Mouse (Mus musculus) kidney, embryonic 16.5 days (tissue): ENCODE measurements at regions not wholly inside any gene's neighbourhood (a gene's known extent, or its start where the extent isn't known, plus 50 kb on each side); places are given as distances from the start of the nearest gene placed in this dataset.

Experiments
- ATAC-seq: fragments of 200-750 bp; cut with Nextera tagmentation; 2 replicates; pipeline ENCODE4 v1.8.0; 2017; ENCODE audit warnings: moderate TSS enrichment; ENCODE audit not compliant: low FRiP score, low TSS enrichment
- H3K27ac ChIP-seq: fragments of 300-500 bp; sonication (generic); 2 replicates; pipeline ENCODE4 v1.5.1; 2014; ENCODE audit warnings: low read length
- H3K27me3 ChIP-seq: fragments of 300-500 bp; sonication (generic); 2 replicates; pipeline ENCODE4 v1.6.1; 2014; ENCODE audit warnings: low read length, control low read depth, mixed read lengths; ENCODE audit not compliant: insufficient read depth
- H3K36me3 ChIP-seq: fragments of 300-500 bp; sonication (generic); 2 replicates; pipeline ENCODE4 v1.6.1; 2014; ENCODE audit warnings: low read length, control low read depth, mixed read lengths; ENCODE audit not compliant: insufficient read depth
- H3K4me1 ChIP-seq: fragments of 300-500 bp; sonication (generic); 2 replicates; pipeline ENCODE4 v1.6.1; 2014; ENCODE audit warnings: low read length, control low read depth, mixed read lengths; ENCODE audit not compliant: insufficient read depth
- H3K4me2 ChIP-seq: fragments of 300-500 bp; sonication (generic); replicated peaks from 2 replicates; pipeline ENCODE4 v1.6.1; 2014; ENCODE audit warnings: low read depth, low read length
- H3K4me3 ChIP-seq: fragments of 300-500 bp; sonication (generic); 2 replicates; pipeline ENCODE4 v1.5.1; 2014; ENCODE audit warnings: mild to moderate bottlenecking, low read length
- H3K9ac ChIP-seq: fragments of 300-500 bp; sonication (generic); replicated peaks from 2 replicates; pipeline ENCODE4 v1.6.1; 2014; ENCODE audit warnings: low read length
- H3K9me3 ChIP-seq: fragments of 300-500 bp; sonication (generic); 2 replicates; pipeline ENCODE4 v1.6.1; 2016; ENCODE audit warnings: low read length, control low read depth
- WGBS: fragments of 180-500 bp; shearing (Covaris S2); extraction: QIAGEN DNeasy Blood & Tissue Kit; methylation state at CpG from one replicate; pipeline ENCODE4 v1.1.7; 2014; 5-methylcytosine and 5-hydroxymethylcytosine counted together

- ATAC-seq: no peak
- no peaks in the 10 kb centered on the region for H3K4me1 ChIP-seq
- H3K27me3 ChIP-seq: no peaks in the 10 kb centered on the region
- H3K9ac ChIP-seq: no peak overlapping the region
- no peaks in the 10 kb centered on the region for H3K9me3 ChIP-seq
- H3K27ac ChIP-seq: no peak overlapping the region
- WGBS: 76% methylated on average over 10 of the region's 10 CpGs
- H3K4me3 ChIP-seq: no peak overlapping the region
- no peak overlapping the region for H3K4me2 ChIP-seq
- no peaks in the 10 kb centered on the region for H3K36me3 ChIP-seq
These were observed 209.5 kb upstream of the Gm4791 start for GRCm38 (mm10) chr9:46789036-46789435.

DNA sequence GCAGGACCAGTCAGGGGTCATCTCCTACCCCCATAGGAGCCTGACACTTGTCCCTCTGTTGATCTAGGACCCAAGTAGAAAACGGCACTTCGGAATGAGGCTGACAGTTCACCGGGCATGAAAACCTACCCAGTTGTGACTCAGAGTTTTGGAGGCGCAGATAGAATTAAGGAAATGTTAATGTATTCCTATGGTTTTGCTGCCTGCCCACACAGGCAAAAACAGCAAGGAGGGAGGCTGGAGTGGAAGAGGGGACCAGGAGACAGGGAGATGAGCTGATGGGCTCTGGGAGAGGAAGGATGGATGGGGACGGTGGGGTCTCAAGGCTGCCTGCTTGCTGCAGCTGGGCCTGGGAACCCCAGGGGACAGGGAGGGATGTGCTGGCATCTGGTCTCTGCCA is 210.1 kb upstream of the Gm4791 start:
- ATAC-seq: no peak
- H3K4me2 ChIP-seq: no peak overlapping the region
- no peaks in the 10 kb centered on the region for H3K36me3 ChIP-seq
- no peaks in the 10 kb centered on the region for H3K27me3 ChIP-seq
- H3K9ac ChIP-seq: no peak overlapping the region
- WGBS: 71% methylated on average over 5 of the region's 5 CpGs
- no peak overlapping the region for H3K27ac ChIP-seq
- no peaks in the 10 kb centered on the region for H3K4me1 ChIP-seq
- H3K4me3 ChIP-seq: no peak overlapping the region
- no peaks in the 10 kb centered on the region for H3K9me3 ChIP-seq

DNA sequence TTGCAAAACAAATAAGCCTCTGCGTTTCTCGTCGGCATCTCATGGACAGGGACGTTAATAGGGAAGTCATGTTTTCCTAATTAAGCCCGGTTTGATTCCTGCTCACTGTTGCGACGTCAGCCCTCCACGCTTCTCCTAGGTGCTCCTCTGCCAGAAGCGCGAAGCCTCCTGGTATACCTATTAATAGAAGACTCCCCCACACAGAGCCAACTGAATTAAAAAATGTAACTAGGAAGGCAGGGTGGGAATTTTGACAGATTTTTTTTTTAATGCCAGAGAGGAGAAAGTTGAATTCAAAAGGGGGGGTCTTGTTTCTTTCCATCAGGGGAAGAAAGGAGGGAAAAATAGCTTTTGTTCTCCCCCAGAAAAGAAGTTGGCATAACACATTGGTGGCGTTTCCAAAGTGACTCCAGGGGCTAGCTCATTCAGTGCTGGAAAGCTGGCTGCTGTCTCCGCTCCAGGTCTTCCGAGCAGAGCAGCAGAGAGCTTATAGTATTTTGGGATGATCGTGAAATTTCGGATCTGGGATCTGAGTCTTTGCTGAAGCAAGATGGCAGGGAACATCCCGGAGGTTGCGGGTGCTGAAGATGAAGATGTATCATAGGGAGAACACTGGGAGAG is 214.1 kb upstream of the Gm4791 start:
- no peaks in the 10 kb centered on the region for H3K36me3 ChIP-seq
- H3K4me2 ChIP-seq: no peak overlapping the region
- no peak overlapping the region for H3K9ac ChIP-seq
- 80% methylated on average over 17 of the region's 17 CpGs for WGBS
- H3K9me3 ChIP-seq: no peaks in the 10 kb centered on the region
- no peak for ATAC-seq
- H3K4me3 ChIP-seq: no peak overlapping the region
- H3K4me1 ChIP-seq: no peaks in the 10 kb centered on the region
- no peaks in the 10 kb centered on the region for H3K27me3 ChIP-seq
- H3K27ac ChIP-seq: no peak overlapping the region

DNA sequence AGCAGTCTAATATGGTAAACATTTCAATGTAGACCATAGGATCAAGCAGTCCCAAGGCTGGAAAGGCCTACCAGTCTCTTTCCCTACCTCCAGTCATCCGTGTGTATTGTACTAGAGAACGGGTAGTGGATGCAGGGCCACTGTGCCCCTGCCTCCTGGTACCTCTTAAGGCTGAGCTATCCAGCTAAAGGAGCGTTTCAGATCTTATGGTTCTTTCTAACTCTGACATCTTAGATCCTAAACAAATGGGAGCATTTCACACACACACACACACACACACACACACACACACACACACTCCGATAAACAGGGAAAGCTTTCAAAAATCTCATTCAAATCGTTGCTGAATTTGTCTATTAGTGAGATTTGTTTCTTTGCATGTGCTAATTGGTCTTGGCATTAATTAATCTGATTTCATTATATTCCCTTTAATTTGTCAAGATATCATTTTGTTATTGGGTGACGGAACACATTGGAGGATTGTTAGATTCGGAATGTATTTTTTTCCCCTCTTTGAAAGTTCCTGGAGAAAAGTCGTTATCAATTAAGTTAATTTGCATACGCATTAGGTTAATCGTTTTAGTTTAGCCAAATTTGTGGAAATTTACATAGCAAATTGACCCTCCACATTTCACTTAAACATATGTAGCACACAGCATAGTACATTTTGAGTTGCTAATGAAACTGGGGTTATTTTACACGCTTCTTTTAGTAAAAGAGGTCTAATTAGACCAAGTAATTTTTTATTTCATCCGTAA is 214.8 kb upstream of the Gm4791 start:
- ATAC-seq: no peak
- H3K27ac ChIP-seq: no peak overlapping the region
- H3K4me3 ChIP-seq: no peak overlapping the region
- H3K4me2 ChIP-seq: no peak overlapping the region
- no peaks in the 10 kb centered on the region for H3K27me3 ChIP-seq
- 89% methylated on average over 12 of the region's 12 CpGs for WGBS
- no peaks in the 10 kb centered on the region for H3K36me3 ChIP-seq
- H3K9me3 ChIP-seq: no peaks in the 10 kb centered on the region
- no peak overlapping the region for H3K9ac ChIP-seq
- H3K4me1 ChIP-seq: no peaks in the 10 kb centered on the region

- H3K4me2 ChIP-seq: no peak overlapping the region
- H3K4me1 ChIP-seq: no peaks in the 10 kb centered on the region
- no peak overlapping the region for H3K27ac ChIP-seq
- ATAC-seq: no peak
- no peak overlapping the region for H3K4me3 ChIP-seq
- H3K9me3 ChIP-seq: no peaks in the 10 kb centered on the region
- no peaks in the 10 kb centered on the region for H3K36me3 ChIP-seq
- H3K9ac ChIP-seq: no peak overlapping the region
- no peaks in the 10 kb centered on the region for H3K27me3 ChIP-seq
- 76% methylated on average over 8 of the region's 8 CpGs for WGBS
These were observed 216.9 kb upstream of the Gm4791 start for GRCm38 (mm10) chr9:46781681-46782080.

DNA sequence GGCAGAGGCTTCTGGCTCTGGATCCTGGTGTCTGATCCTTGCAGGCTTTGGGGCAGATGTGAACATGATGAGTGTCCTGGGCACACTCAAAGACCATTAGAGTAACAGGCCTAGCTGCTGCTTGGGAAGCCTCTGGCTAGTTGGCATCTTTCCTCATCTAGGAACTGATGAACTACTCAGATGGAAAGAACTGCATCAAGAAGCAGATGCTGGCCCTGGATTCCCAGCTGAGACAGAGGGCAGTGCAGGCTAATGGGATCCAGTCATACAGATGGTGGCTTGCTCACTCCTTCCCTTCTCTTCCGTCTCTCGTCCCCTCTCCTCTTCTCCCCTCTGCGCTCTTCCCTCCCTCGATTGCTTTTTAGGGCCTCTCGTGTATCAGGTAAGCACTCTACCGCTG is 219.8 kb upstream of the Gm4791 start:
- H3K4me2 ChIP-seq: no peak overlapping the region
- no peaks in the 10 kb centered on the region for H3K36me3 ChIP-seq
- 66% methylated on average over 6 of the region's 6 CpGs for WGBS
- H3K9me3 ChIP-seq: no peaks in the 10 kb centered on the region
- no peak overlapping the region for H3K27ac ChIP-seq
- no peaks in the 10 kb centered on the region for H3K27me3 ChIP-seq
- ATAC-seq: no peak
- H3K4me1 ChIP-seq: no peaks in the 10 kb centered on the region
- no peak overlapping the region for H3K4me3 ChIP-seq
- H3K9ac ChIP-seq: no peak overlapping the region

GRCm38 (mm10) chr9:46774821-46775220 is 223.7 kb upstream of the Gm4791 start:
- no peaks in the 10 kb centered on the region for H3K27me3 ChIP-seq
- no peak overlapping the region for H3K4me3 ChIP-seq
- H3K9me3 ChIP-seq: no peaks in the 10 kb centered on the region
- no peaks in the 10 kb centered on the region for H3K4me1 ChIP-seq
- 77% methylated on average over 2 of the region's 2 CpGs for WGBS
- no peak for ATAC-seq
- no peak overlapping the region for H3K27ac ChIP-seq
- no peaks in the 10 kb centered on the region for H3K36me3 ChIP-seq
- H3K4me2 ChIP-seq: no peak overlapping the region
- no peak overlapping the region for H3K9ac ChIP-seq

- WGBS: 52% methylated on average over 4 of the region's 4 CpGs
- no peaks in the 10 kb centered on the region for H3K27me3 ChIP-seq
- ATAC-seq: no peak
- H3K36me3 ChIP-seq: no peaks in the 10 kb centered on the region
- no peak overlapping the region for H3K27ac ChIP-seq
- no peak overlapping the region for H3K9ac ChIP-seq
- H3K9me3 ChIP-seq: no peaks in the 10 kb centered on the region
- H3K4me2 ChIP-seq: no peak overlapping the region
- no peaks in the 10 kb centered on the region for H3K4me1 ChIP-seq
- H3K4me3 ChIP-seq: no peak overlapping the region
These were observed 238.3 kb upstream of the Gm4791 start for GRCm38 (mm10) chr9:46760247-46760646.

- 79% methylated on average over 6 of the region's 6 CpGs for WGBS
- Histone ChIP-seq H3K27me3 (no peaks in the 10 kb centered on the region), H3K9ac (no peak overlapping the region), H3K9me3 (no peaks in the 10 kb centered on the region), H3K4me1 (peaks cover 3% of the 10 kb centered on the region; the same call in 1 of the 2 replicates), H3K4me3 (no peak overlapping the region), H3K36me3 (no peaks in the 10 kb centered on the region), H3K27ac (no peak overlapping the region), H3K4me2 (no peak overlapping the region)
- ATAC-seq: no peak
These were observed 241.4 kb upstream of the Gm4791 start for GRCm38 (mm10) chr9:46757005-46757672.

DNA sequence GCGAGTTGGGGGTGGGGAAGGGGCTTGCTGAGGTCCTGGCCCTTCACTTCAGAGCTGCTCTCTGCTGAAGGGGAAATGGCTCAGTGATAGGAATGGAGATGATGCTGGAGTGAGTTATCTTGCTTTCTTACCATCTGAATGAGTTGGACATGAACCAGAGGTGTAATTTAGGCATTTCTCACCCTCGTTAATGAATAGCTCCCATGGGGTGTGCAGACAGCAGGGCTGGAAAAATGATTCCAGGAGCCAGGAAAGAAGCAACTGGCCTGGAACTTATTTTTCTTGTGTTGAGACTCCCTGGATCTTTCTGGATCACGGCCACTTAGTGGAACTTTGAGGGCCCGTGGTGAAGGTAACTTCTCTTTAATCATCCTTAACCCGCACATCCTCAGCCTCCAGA is 246.6 kb upstream of the Gm4791 start:
- Histone ChIP-seq H3K27me3 (no peaks in the 10 kb centered on the region), H3K36me3 (no peaks in the 10 kb centered on the region), H3K9ac (no peak overlapping the region), H3K4me2 (no peak overlapping the region), H3K4me1 (peaks cover 3% of the 10 kb centered on the region; the same call in 1 of the 2 replicates), H3K4me3 (no peak overlapping the region), H3K9me3 (no peaks in the 10 kb centered on the region), H3K27ac (no peak overlapping the region)
- WGBS: 31% methylated on average over 5 of the region's 5 CpGs
- ATAC-seq: no peak
